Mouse (Mus musculus): ENCODE measurements around the gene Mrps14. TPM values are rescaled to one million over a fixed set of nuclear protein-coding genes. Genes with fewer than 3 reads are reported as not detected.

Gene Mrps14
- 132 and 145 TPM in 2 replicates for polyA plus RNA-seq (2014; fragmentation: Nextera tagmentation; extraction: Ambion mirVana)

DNA sequence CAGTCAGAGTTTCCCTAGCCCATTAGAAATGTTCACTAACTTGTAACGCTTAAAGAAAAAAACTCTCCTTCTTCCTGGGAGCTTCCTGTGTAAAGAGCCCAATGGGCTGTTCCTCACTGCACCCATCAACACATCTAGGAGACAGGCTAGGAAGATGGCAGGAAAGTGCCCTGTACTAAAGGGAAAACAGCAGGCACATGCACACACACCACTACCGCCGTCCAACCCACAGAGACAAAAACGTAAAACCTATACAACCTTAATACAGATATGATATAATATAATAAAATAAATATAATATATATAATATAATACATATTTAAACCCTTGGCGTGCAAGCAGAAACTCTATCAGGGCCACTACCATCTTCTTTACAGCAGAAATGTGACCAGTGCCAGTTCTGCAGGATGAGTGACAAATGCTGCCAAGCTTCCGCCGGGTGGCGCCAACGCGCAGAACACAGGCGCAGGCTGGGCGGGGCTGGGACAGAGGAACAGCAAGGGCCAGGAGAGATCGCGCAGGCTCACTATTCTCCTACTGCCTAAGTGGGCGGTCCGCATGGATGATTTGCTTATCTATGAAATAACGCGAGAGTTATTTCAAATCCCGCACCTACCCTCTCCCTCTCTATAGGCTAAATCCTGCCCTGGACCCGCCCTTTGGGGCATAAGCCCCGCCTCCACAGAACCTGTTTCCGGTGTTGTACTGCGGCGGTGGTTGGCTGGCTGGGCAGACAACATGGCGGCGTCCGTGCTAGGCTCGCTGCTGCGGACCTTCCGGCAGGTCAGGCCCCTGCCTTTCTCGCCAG is at the start of gene Mrps14:
Mrps14 (plus strand) TSS at position 687 of the 808 bp plus-strand sequence.
- Histone ChIP-seq H3K4me3 (replicated peaks; ENCODE audit: low read length) (peak within 1 kb of the TSS; percentile 69), H3K9ac (peak within 1 kb of the TSS; percentile 83), H3K27ac (peak within 1 kb of the TSS; percentile 76), H3K9me3 (ENCODE audit: control insufficient read depth, low read length) (no peaks in the 10 kb centered on the region), H3K27me3 (ENCODE audit: control insufficient read depth, insufficient read depth, low read length) (no peaks in the 10 kb centered on the region), H3K36me3 (replicated peaks; ENCODE audit: control insufficient read depth, insufficient read depth) (peaks cover 25% of the 10 kb centered on the region), H3K4me2 (replicated peaks) (peak within 1 kb of the TSS; percentile 87), H3K4me1 (replicated peaks; ENCODE audit: control insufficient read depth, insufficient read depth, low read length) (peaks cover 13% of the 10 kb centered on the region)
- 7% methylated on average over 31 of the region's 31 CpGs for WGBS
- ATAC-seq (ENCODE audit: low FRiP score): peak; percentile 100
- peak; percentile 99 for DNase-seq (ENCODE audit: low spot score)

DNA sequence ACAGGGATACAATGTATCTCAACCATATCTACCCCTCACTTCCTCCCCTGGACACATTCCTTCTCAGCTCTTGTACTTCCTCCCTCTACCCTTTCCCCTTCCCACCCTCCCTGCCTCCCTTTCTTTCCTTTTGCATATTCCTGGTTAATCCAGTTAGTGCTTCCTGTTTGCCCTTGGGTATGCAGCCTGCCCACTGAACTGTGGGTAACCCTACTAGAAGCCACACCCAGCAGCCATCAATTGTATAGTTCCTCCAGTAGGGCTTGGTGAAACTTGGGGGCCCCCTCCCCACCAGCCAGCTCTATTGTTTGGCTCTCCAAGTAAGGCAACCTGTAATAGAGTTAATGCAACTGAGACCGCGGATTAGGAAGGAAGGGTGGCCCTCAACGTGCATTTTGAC is 49.4 kb upstream of the Mrps14 start:
- Histone ChIP-seq H3K36me3 (replicated peaks; ENCODE audit: control insufficient read depth, insufficient read depth) (no peaks in the 10 kb centered on the region), H3K4me2 (replicated peaks) (no peak overlapping the region), H3K27me3 (ENCODE audit: control insufficient read depth, insufficient read depth, low read length) (no peaks in the 10 kb centered on the region), H3K9ac (no peak overlapping the region), H3K4me3 (replicated peaks; ENCODE audit: low read length) (no peak overlapping the region), H3K4me1 (replicated peaks; ENCODE audit: control insufficient read depth, insufficient read depth, low read length) (no peaks in the 10 kb centered on the region), H3K9me3 (ENCODE audit: control insufficient read depth, low read length) (no peaks in the 10 kb centered on the region), H3K27ac (no peak overlapping the region)
- ATAC-seq (ENCODE audit: low FRiP score) (no peak), DNase-seq (ENCODE audit: low spot score) (no peak)
- 84% methylated on average over 3 of the region's 3 CpGs for WGBS

DNA sequence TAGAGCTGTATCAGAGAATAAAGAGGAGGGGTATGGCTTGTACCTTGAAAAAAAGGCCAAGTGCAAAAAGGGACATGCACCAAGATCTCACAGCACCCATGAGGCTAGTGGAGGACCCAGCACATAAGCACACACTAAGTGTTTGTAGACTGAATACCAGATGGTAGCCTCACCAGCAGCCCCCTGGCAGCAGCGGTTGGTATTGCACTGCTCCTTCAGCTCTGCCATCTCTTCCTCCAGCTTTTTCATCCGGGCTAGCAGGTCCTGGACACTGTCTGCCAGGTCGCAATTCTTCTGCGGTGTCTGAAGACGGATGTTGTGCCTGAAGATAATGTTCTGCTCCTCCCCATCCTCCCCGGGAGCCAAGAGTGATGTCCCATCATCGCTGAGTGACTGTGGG is 47.7 kb upstream of the Mrps14 start:
- WGBS: 88% methylated on average over 7 of the region's 7 CpGs
- no peaks in the 10 kb centered on the region for H3K9me3 ChIP-seq (ENCODE audit: control insufficient read depth, low read length)
- ATAC-seq (ENCODE audit: low FRiP score) (no peak), DNase-seq (ENCODE audit: low spot score) (no peak)
- H3K27me3 ChIP-seq (ENCODE audit: control insufficient read depth, insufficient read depth, low read length): no peaks in the 10 kb centered on the region
- no peak overlapping the region for H3K4me3 ChIP-seq (replicated peaks; ENCODE audit: low read length)
- no peak overlapping the region for H3K4me2 ChIP-seq (replicated peaks)
- no peak overlapping the region for H3K9ac ChIP-seq
- H3K36me3 ChIP-seq (replicated peaks; ENCODE audit: control insufficient read depth, insufficient read depth): no peaks in the 10 kb centered on the region
- H3K4me1 ChIP-seq (replicated peaks; ENCODE audit: control insufficient read depth, insufficient read depth, low read length): no peaks in the 10 kb centered on the region
- no peak overlapping the region for H3K27ac ChIP-seq

DNA sequence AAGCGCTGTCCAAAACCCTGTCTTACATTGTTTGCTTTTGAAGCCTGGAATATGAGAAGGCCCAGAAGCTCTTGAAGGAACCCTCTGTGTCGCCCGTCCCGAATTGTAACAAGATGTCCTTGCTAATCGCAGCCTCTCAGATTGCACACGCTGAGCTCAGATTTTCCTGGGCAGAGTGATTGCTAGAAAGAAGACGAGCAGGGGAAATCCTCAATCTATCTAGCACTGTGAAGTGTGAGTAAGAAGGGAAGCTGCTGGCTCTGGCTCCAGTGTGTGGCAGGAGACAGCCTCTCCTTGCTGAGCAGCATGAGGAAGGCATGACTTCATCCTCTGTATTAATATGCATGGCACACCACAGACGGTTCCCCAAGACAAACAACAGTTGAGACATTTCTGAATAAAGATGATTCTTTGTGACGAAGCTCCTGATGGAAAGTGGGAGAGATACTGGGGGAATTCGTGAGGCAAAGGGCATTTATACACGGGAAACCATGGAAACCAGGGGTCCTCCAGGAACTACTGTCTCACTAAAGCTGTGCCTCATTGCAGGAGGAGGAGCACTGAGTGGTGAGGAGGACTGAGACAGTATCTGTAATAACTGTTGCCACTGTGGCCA is 45.6 kb upstream of the Mrps14 start:
- Histone ChIP-seq H3K4me3 (replicated peaks; ENCODE audit: low read length) (no peak overlapping the region), H3K27ac (peak overlapping the region; percentile 8; the same call in 1 of the 2 replicates), H3K4me2 (replicated peaks) (no peak overlapping the region), H3K4me1 (replicated peaks; ENCODE audit: control insufficient read depth, insufficient read depth, low read length) (no peaks in the 10 kb centered on the region), H3K36me3 (replicated peaks; ENCODE audit: control insufficient read depth, insufficient read depth) (no peaks in the 10 kb centered on the region), H3K9ac (no peak overlapping the region), H3K27me3 (ENCODE audit: control insufficient read depth, insufficient read depth, low read length) (no peaks in the 10 kb centered on the region), H3K9me3 (ENCODE audit: control insufficient read depth, low read length) (no peaks in the 10 kb centered on the region)
- ATAC-seq (ENCODE audit: low FRiP score) (peak; percentile 78; the same call in 1 of the 2 replicates), DNase-seq (ENCODE audit: low spot score) (no peak)
- 62% methylated on average over 11 of the region's 11 CpGs for WGBS

DNA sequence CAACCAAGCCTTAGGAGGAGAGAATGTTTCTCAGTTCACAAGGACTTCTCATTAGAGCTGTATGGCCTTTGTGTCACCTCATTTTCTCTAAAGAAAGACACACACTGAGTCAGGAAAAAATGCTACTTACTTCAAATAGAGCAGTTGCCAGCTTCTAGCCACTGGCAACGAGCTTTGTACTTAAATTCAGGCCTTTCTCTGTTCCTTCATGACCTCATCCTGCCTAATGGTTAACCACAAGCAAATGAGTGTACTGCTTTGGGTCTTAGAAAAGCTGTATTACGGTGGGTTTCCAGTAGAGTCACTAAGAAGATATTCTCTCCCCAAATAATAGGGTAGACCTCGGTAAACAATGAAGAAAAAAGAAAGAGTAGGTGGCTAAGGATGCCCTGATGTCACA is 44.3 kb upstream of the Mrps14 start:
- H3K27me3 ChIP-seq (ENCODE audit: control insufficient read depth, insufficient read depth, low read length): no peaks in the 10 kb centered on the region
- no peak overlapping the region for H3K27ac ChIP-seq
- H3K9ac ChIP-seq: no peak overlapping the region
- WGBS: 78% methylated on average over 3 of the region's 3 CpGs
- H3K4me3 ChIP-seq (replicated peaks; ENCODE audit: low read length): no peak overlapping the region
- DNase-seq (ENCODE audit: low spot score) (no peak), ATAC-seq (ENCODE audit: low FRiP score) (no peak)
- H3K9me3 ChIP-seq (ENCODE audit: control insufficient read depth, low read length): no peaks in the 10 kb centered on the region
- H3K4me2 ChIP-seq (replicated peaks): no peak overlapping the region
- H3K36me3 ChIP-seq (replicated peaks; ENCODE audit: control insufficient read depth, insufficient read depth): no peaks in the 10 kb centered on the region
- H3K4me1 ChIP-seq (replicated peaks; ENCODE audit: control insufficient read depth, insufficient read depth, low read length): no peaks in the 10 kb centered on the region

DNA sequence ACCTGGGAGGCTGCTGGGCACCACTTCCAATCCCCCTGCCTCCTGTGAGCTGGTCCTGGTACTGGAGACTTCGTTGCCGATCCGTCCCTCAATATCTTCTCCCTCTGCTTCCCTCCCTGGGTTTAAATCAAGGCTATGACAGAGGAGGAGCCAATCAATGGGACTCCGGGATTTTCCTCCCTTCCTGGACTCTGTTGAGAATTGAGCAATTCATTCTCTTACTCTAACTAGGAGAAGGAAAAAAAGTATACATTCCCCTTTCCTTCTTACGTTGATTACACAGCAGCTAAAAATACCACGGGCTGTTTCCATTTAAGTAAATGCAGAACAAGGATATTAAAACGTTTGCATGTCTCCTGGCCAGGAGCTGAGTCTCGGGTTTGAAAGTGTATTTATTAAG is 41.5 kb upstream of the Mrps14 start, which contains the start of gene Tnn:
Tnn (minus strand) TSS at position 101 of the 400 bp plus-strand sequence.
- 82% methylated on average over 8 of the region's 8 CpGs for WGBS

DNA sequence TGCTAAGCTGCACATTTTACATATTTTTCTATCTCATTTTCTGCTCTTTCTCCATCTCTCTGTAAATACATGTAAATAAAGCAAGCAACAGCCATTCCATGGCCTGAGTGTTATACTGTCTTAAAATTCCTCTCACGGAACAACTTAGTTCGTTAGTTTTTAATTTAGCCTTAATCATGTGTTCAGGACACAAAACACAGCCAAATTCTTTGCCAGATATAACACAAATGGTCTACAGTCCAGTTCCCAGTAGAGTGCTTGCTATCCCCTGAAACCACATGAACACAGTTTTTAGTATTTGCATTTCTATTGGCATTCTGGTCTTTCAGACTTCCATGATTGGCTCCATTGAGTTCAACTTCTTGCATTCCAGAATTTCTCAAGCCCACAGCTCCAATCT is 36.8 kb upstream of the Mrps14 start:
- H3K9ac ChIP-seq: no peak overlapping the region
- DNase-seq (ENCODE audit: low spot score): no peak
- no peak overlapping the region for H3K4me3 ChIP-seq (replicated peaks; ENCODE audit: low read length)
- H3K36me3 ChIP-seq (replicated peaks; ENCODE audit: control insufficient read depth, insufficient read depth): no peaks in the 10 kb centered on the region
- no peaks in the 10 kb centered on the region for H3K27me3 ChIP-seq (ENCODE audit: control insufficient read depth, insufficient read depth, low read length)
- H3K4me1 ChIP-seq (replicated peaks; ENCODE audit: control insufficient read depth, insufficient read depth, low read length): no peaks in the 10 kb centered on the region
- no peak for ATAC-seq (ENCODE audit: low FRiP score)
- WGBS: 90% methylated on average over 2 of the region's 2 CpGs
- no peaks in the 10 kb centered on the region for H3K9me3 ChIP-seq (ENCODE audit: control insufficient read depth, low read length)
- H3K4me2 ChIP-seq (replicated peaks): no peak overlapping the region
- no peak overlapping the region for H3K27ac ChIP-seq

More for the DNA sequence above, 41.5 kb upstream of the Mrps14 start, which contains the start of gene Tnn:
- Histone ChIP-seq H3K36me3 (replicated peaks; ENCODE audit: control insufficient read depth, insufficient read depth) (no peaks in the 10 kb centered on the region), H3K4me3 (replicated peaks; ENCODE audit: low read length) (no peak within 1 kb of the TSS), H3K9me3 (ENCODE audit: control insufficient read depth, low read length) (no peaks in the 10 kb centered on the region), H3K27ac (no peak within 1 kb of the TSS), H3K9ac (no peak within 1 kb of the TSS), H3K4me2 (replicated peaks) (no peak within 1 kb of the TSS), H3K4me1 (replicated peaks; ENCODE audit: control insufficient read depth, insufficient read depth, low read length) (no peaks in the 10 kb centered on the region), H3K27me3 (ENCODE audit: control insufficient read depth, insufficient read depth, low read length) (no peaks in the 10 kb centered on the region)
- DNase-seq (ENCODE audit: low spot score) (no peak), ATAC-seq (ENCODE audit: low FRiP score) (no peak)

DNA sequence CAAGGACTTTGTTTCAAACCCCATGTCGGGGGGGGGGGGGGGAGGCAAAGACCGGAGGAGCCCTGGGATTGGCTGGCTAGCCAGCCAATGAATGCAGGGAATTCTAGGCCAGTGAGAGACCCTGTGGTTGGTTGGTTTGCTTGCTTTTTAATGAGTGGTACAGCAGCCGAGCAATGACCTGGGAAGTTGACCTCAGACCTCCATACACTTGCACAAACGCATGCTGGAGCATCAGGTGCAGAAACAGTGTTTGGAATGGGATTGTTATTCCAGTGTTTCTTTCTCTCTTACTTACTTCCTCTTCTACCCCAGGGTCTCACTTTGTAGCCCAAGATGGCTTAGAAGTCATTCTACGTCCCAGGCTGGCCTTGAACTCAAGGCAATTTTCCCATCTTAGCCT is 28.4 kb upstream of the Mrps14 start:
- ATAC-seq (ENCODE audit: low FRiP score) (no peak), DNase-seq (ENCODE audit: low spot score) (no peak)
- 69% methylated on average over 3 of the region's 5 CpGs for WGBS
- no peak overlapping the region for H3K4me2 ChIP-seq (replicated peaks)
- H3K36me3 ChIP-seq (replicated peaks; ENCODE audit: control insufficient read depth, insufficient read depth): no peaks in the 10 kb centered on the region
- no peak overlapping the region for H3K4me3 ChIP-seq (replicated peaks; ENCODE audit: low read length)
- H3K9ac ChIP-seq: no peak overlapping the region
- no peaks in the 10 kb centered on the region for H3K9me3 ChIP-seq (ENCODE audit: control insufficient read depth, low read length)
- H3K27me3 ChIP-seq (ENCODE audit: control insufficient read depth, insufficient read depth, low read length): no peaks in the 10 kb centered on the region
- no peaks in the 10 kb centered on the region for H3K4me1 ChIP-seq (replicated peaks; ENCODE audit: control insufficient read depth, insufficient read depth, low read length)
- H3K27ac ChIP-seq: no peak overlapping the region

DNA sequence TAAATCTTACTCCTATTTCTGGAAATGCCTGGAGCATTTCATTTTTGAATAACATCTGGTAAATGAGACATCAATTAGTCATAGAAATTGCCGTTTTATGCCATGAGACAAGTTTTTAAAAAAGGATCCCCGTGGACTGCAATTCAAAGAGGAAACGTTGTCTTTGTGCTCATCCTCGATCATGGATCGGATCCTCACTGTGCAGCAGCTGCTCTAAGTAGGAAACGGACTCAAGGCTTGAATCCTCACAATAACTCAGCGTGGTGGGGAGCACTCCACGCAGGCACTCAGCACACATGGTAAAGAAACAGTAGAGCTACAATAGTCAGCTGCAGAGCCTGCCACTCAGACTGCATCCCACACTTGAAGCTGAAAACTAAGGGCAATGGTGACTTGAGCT is 18.1 kb upstream of the Mrps14 start:
- H3K4me3 ChIP-seq (replicated peaks; ENCODE audit: low read length): no peak overlapping the region
- ATAC-seq (ENCODE audit: low FRiP score): no peak
- no peaks in the 10 kb centered on the region for H3K36me3 ChIP-seq (replicated peaks; ENCODE audit: control insufficient read depth, insufficient read depth)
- no peaks in the 10 kb centered on the region for H3K9me3 ChIP-seq (ENCODE audit: control insufficient read depth, low read length)
- no peaks in the 10 kb centered on the region for H3K4me1 ChIP-seq (replicated peaks; ENCODE audit: control insufficient read depth, insufficient read depth, low read length)
- no peak overlapping the region for H3K27ac ChIP-seq
- no peak overlapping the region for H3K4me2 ChIP-seq (replicated peaks)
- no peak for DNase-seq (ENCODE audit: low spot score)
- WGBS: 63% methylated on average over 8 of the region's 8 CpGs
- H3K27me3 ChIP-seq (ENCODE audit: control insufficient read depth, insufficient read depth, low read length): no peaks in the 10 kb centered on the region
- H3K9ac ChIP-seq: no peak overlapping the region
